Mouse (Mus musculus) myocyte (in vitro differentiated cells): ENCODE measurements at regions not wholly inside any gene's neighbourhood (a gene's known extent, or its start where the extent isn't known, plus 50 kb on each side); places are given as distances from the start of the nearest gene placed in this dataset.

ENCODE experiments used
- H3K27me3 ChIP-seq: one replicate; pipeline ENCODE4 v1.6.1; 2011; ENCODE audit not compliant: control insufficient read depth, insufficient read depth, insufficient read length
- H3K36me3 ChIP-seq: one replicate; pipeline ENCODE4 v1.6.1; 2011; ENCODE audit not compliant: control insufficient read depth, insufficient read depth
- H3K4me2 ChIP-seq: one replicate; pipeline ENCODE4 v1.6.1; 2011; ENCODE audit warnings: low read depth, control low read depth
- H3K4me3 ChIP-seq: one replicate; pipeline ENCODE4 v1.5.1; 2011; ENCODE audit warnings: mild to moderate bottlenecking, control low read depth, moderate library complexity
- H3K79me2 ChIP-seq: one replicate; pipeline ENCODE4 v1.6.1; 2011; ENCODE audit not compliant: control insufficient read depth, insufficient read depth
- H3ac ChIP-seq: one replicate; pipeline ENCODE4 v1.6.1; 2011; ENCODE audit not compliant: control insufficient read depth, insufficient read length
- CEBPB ChIP-seq: IDR thresholded peaks from 2 replicates; pipeline ENCODE4 v1.6.1; 2011; ENCODE audit warnings: mild to moderate bottlenecking, moderate library complexity; ENCODE audit not compliant: poor library complexity, insufficient read depth, severe bottlenecking
- E2F4 ChIP-seq: IDR thresholded peaks from one replicate; pipeline ENCODE4 v1.6.1; 2011; ENCODE audit warnings: mild to moderate bottlenecking, control low read depth, moderate library complexity; ENCODE audit not compliant: insufficient read depth
- MAX ChIP-seq: IDR thresholded peaks from one replicate; pipeline ENCODE4 v1.6.1; 2011; ENCODE audit warnings: low read depth, mild to moderate bottlenecking, control low read depth
- MYOD1 ChIP-seq, 3 experiments: IDR thresholded peaks; one replicate each; pipeline ENCODE4 v1.6.1; 2011; ENCODE audit warnings: control low read depth in 2 of 3, low read depth in 2 of 3, mild to moderate bottlenecking in 2 of 3, moderate library complexity in 1 of 3; ENCODE audit not compliant: insufficient read length in 2 of 3, control insufficient read depth in 1 of 3
- MYOG ChIP-seq, 3 experiments: IDR thresholded peaks; one replicate each; pipeline ENCODE4 v1.6.1; 2011; ENCODE audit warnings: control low read depth in 2 of 3, low read depth in 2 of 3, mild to moderate bottlenecking in 2 of 3; ENCODE audit not compliant: insufficient read length in 2 of 3, control insufficient read depth in 1 of 3, insufficient read depth in 1 of 3
- POLR2A ChIP-seq: IDR thresholded peaks from one replicate; pipeline ENCODE4 v1.6.1; 2011; ENCODE audit warnings: low read depth, mild to moderate bottlenecking, control low read depth, moderate library complexity; ENCODE audit not compliant: insufficient read length
- POLR2AphosphoS2 ChIP-seq: IDR thresholded peaks from one replicate; pipeline ENCODE4 v1.6.1; 2011; ENCODE audit warnings: low read depth, control low read depth; ENCODE audit not compliant: insufficient read length
- REST ChIP-seq: IDR thresholded peaks from one replicate; pipeline ENCODE4 v1.6.1; 2011; ENCODE audit warnings: mild to moderate bottlenecking, control low read depth, moderate library complexity; ENCODE audit not compliant: insufficient read depth, insufficient read length
- SRF ChIP-seq: IDR thresholded peaks from one replicate; pipeline ENCODE4 v1.6.1; 2011; ENCODE audit warnings: low read depth; ENCODE audit not compliant: control insufficient read depth, insufficient read length
- TCF12 ChIP-seq: IDR thresholded peaks from one replicate; pipeline ENCODE4 v1.6.1; 2011; ENCODE audit warnings: mild to moderate bottlenecking, control low read depth; ENCODE audit not compliant: poor library complexity, insufficient read depth, severe bottlenecking
- TCF3 ChIP-seq: IDR thresholded peaks from one replicate; pipeline ENCODE4 v1.6.1; 2011; ENCODE audit warnings: low read depth, control low read depth; ENCODE audit not compliant: insufficient read length
- USF1 ChIP-seq: IDR thresholded peaks from one replicate; pipeline ENCODE4 v1.6.1; 2011; ENCODE audit warnings: low read depth, mild to moderate bottlenecking, control low read depth, moderate library complexity

DNA sequence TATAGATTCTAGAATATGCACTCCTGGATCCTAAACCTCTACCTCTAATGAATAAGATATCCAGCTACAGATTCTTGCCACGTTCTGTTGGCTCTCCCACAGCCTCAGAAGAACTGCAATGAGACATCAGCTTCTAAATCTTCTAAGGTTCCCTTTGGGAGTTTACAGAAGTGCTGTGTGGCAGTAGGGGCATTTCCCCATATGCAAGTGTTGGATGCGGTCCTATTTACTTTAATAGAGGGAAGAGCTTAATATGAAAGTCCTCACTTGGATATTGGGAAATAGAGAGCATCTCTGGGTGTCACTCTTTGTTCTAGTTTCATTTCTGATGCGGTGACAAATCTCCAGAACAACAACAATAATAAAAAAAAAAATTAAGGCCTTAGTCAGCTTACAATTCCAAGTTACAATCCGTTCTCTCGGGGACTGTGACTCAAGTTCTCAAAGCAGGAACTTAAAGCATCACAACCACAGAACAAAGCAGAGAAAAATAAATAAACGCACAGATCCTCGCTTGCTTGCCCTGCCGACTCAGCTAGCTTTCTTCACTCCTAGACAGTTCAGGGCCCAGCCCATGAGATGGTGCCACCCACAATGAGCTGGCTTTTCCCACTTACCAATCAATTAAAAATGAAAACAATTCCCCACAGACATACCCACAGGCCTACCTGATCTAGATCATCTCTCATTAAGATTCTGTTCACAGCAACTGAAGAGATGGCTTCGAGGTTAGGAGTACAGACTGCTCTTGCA lies 204.4 kb upstream of the Cited2 start:
- H3K79me2 ChIP-seq: no peaks in the 10 kb centered on the region
- no peaks in the 10 kb centered on the region for H3K27me3 ChIP-seq
- TF ChIP-seq CEBPB: no peak
- no peak for TF ChIP-seq USF1
- no peak for TF ChIP-seq MYOG (IDR thresholded peaks at IDR 0.05; ENCODE audit: control insufficient read depth in 1 of 3, insufficient read depth in 1 of 3, insufficient read length in 2 of 3, low read depth in 2 of 3)
- no peak for TF ChIP-seq POLR2AphosphoS2
- no peak for TF ChIP-seq TCF3
- no peak for TF ChIP-seq TCF12
- no peak for TF ChIP-seq SRF
- no peak for TF ChIP-seq MAX
- no peak for TF ChIP-seq E2F4
- no peak for TF ChIP-seq MYOD1 (IDR thresholded peaks at IDR 0.05; ENCODE audit: control insufficient read depth in 1 of 3, insufficient read length in 2 of 3, low read depth in 2 of 3)
- no peak for TF ChIP-seq POLR2A
- TF ChIP-seq REST: no peak
- no peak overlapping the region for H3K4me3 ChIP-seq
- no peaks in the 10 kb centered on the region for H3K36me3 ChIP-seq
- peak overlapping the region; percentile 72 for H3K4me2 ChIP-seq
- H3ac ChIP-seq: no peak overlapping the region

DNA sequence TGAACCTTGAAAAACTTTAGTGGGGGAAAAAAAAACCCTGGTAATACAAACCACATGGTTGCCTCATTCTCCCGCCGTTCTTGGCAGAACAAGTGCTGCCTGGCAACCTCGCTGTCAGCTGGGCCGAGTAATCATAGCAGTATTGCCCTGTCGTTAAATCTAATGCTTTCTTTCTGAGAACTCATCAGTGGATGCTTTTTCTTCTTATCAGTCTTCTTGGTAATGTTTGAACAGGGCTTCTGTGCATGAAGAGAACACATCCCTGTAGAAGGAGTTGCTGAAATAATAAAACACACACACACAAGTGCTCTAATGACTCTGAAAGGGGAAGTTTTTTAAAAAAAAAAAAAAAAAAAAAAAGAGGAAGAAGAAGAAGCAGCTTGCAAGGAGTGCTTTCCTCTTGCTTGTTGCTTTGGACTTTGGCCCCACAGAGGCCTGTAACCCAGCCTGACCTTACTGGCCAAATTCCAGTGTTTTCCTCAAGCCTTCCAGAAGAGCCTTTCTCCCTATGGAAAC lies 200.9 kb upstream of the Cited2 start:
- Histone ChIP-seq H3K36me3 (no peaks in the 10 kb centered on the region), H3K4me2 (no peak overlapping the region)
- TF ChIP-seq REST (no peak), TCF3 (no peak), POLR2A (no peak), MYOD1 (IDR thresholded peaks at IDR 0.05; ENCODE audit: control insufficient read depth in 1 of 3, insufficient read length in 2 of 3, low read depth in 2 of 3) (no peak), POLR2AphosphoS2 (no peak), USF1 (no peak), MYOG (IDR thresholded peaks at IDR 0.05; ENCODE audit: control insufficient read depth in 1 of 3, insufficient read depth in 1 of 3, insufficient read length in 2 of 3, low read depth in 2 of 3) (no peak), MAX (no peak), CEBPB (no peak), SRF (no peak), E2F4 (no peak), TCF12 (no peak)

DNA sequence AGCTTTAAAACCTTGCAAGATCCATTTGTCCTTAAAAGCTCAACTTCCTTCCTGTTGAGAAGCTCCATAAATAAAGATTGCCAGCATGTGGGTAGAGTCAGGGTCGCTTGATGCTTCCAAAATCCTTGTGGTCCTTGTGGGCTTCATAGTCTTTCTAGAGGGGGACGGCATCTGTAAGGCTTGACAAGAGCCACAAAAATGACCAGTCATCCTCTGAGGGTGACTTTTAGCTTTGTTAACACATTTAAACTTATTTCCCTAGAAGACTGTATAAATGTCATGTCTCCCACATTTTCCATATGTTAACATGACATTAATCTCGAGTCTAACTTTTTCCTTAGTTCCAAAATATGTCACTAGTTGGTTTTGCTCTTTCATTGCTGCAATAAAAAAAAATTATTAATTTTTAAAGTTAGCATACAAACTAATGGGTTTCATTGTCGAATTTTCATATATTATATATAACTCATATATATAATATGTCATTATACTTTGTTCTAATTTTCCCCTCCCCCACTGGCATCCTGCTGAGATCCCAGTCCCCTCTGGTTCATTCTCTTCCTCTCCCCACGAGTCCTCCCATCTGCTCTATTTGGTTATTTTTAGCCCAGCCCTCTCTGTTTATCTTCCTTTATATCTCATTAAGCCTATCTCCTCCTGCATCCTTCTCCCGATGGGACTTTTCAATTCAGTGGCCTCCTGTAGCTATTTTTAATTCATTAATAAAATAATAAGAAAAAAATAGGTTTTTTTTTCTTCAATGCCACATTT lies 199.3 kb upstream of the Cited2 start:
- no peak overlapping the region for H3K4me3 ChIP-seq
- no peaks in the 10 kb centered on the region for H3K36me3 ChIP-seq
- no peak for TF ChIP-seq USF1
- TF ChIP-seq MYOD1 (IDR thresholded peaks at IDR 0.05; ENCODE audit: control insufficient read depth in 1 of 3, insufficient read length in 2 of 3, low read depth in 2 of 3): no peak
- TF ChIP-seq SRF: no peak
- TF ChIP-seq POLR2A: no peak
- no peak for TF ChIP-seq TCF3
- H3ac ChIP-seq: no peak overlapping the region
- H3K27me3 ChIP-seq: no peaks in the 10 kb centered on the region
- H3K79me2 ChIP-seq: no peaks in the 10 kb centered on the region
- H3K4me2 ChIP-seq: no peak overlapping the region

More for the DNA sequence above, 200.9 kb upstream of the Cited2 start:
- Histone ChIP-seq H3K4me3 (no peak overlapping the region), H3K27me3 (no peaks in the 10 kb centered on the region), H3K79me2 (no peaks in the 10 kb centered on the region), H3ac (no peak overlapping the region)

DNA sequence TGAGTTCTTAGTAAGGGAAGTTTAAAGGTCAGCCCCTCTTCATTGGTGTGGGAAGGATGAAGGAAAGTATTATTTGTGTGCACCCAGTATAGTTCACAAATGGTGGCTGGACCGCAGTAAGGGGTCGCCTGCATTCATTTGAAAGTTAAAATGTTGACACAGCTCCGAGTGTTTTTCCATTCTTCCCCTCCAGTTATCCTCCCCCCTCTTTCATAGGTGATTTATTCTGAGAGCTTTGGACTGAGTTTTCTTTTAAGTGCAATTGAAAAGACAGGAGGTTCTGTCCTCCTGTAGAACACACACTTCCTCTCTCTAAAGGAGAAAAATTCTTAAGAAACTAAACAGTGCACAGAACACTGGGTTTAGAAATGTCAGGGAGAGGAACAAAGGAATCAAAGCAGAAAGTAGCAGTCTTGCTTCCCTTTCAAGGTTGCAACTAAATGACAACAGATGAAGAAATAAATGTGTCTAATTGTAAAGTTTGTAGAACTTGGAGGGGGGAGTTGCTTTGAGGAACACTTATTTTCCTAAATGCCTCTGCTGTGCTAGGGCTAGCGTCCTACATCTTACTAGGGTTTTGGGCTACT lies 195.8 kb upstream of the Cited2 start:
- no peak for TF ChIP-seq POLR2A
- no peak for TF ChIP-seq TCF3
- TF ChIP-seq USF1: no peak
- TF ChIP-seq MAX: no peak
- TF ChIP-seq MYOG (IDR thresholded peaks at IDR 0.05; ENCODE audit: control insufficient read depth in 1 of 3, insufficient read depth in 1 of 3, insufficient read length in 2 of 3, low read depth in 2 of 3): no peak
- TF ChIP-seq CEBPB: no peak
- TF ChIP-seq POLR2AphosphoS2: no peak
- no peak for TF ChIP-seq E2F4
- no peak for TF ChIP-seq MYOD1 (IDR thresholded peaks at IDR 0.05; ENCODE audit: control insufficient read depth in 1 of 3, insufficient read length in 2 of 3, low read depth in 2 of 3)
- no peak for TF ChIP-seq REST
- no peak for TF ChIP-seq TCF12
- TF ChIP-seq SRF: no peak

More for the DNA sequence above, 195.8 kb upstream of the Cited2 start:
- Histone ChIP-seq H3K27me3 (no peaks in the 10 kb centered on the region), H3K4me2 (no peak overlapping the region), H3ac (no peak overlapping the region), H3K4me3 (no peak overlapping the region), H3K79me2 (no peaks in the 10 kb centered on the region), H3K36me3 (no peaks in the 10 kb centered on the region)
